Mouse (Mus musculus): Measurements from ENCODE around the gene Gm14137. TPM values are rescaled to one million over a fixed set of nuclear protein-coding genes. Genes with fewer than 3 reads are reported as not detected.

Gm14137 gene
- polyA plus RNA-seq, 1 experiment from 2014 or later = not detected

DNA sequence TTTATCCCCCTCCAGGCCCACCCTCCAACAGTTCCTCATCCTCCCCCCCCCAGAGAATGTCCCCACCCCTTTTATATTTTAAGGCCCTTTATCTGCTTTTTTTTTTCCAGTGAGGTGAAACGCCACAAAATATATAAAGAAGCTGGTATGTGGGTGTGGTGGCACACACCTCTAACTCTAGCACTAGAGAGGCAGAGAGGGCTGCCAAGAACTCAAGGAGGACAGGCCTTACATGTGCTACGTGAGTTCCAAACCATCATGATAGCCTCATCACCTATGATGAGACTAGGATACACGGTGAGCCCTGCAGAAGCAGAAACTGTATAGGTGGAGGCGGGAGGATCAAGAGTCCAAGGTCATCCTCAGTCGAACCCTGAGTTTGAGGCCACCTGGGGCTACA, 16.7 kb downstream of the Gm14137 start:
- Histone ChIP-seq H3K79me2 (ENCODE audit: inconsistent target) (peaks cover 8% of the 10 kb centered on the region; the same call in 1 of the 2 replicates), H3K27ac (no peak overlapping the region), H3K4me3 (ENCODE audit: inconsistent target) (no peak overlapping the region), H3K36me3 (ENCODE audit: inconsistent target) (peaks cover 5% of the 10 kb centered on the region; the same call in 1 of the 2 replicates)
- WGBS (ENCODE audit: missing documents) = 92% methylated on average over 5 of the region's 5 CpGs

DNA sequence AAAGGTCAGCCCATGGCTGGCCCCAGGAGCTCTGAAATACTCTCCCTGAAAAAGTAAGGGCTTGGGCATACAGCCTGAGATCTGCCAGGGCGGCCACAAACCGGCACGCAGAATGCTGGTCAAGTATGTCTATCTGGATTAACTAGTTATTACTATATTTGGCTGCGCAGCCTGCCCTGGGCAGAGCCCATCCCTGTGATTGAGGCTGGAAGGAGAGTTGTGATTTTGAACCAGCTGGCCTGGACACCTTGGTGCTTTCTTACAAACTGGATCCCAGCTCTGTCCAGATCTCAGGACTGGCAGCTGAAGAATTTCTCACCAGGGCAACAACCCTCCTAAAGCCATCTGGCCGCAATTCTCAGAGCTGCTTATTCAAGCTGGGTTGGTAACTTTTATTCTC, 19.8 kb downstream of the Gm14137 start:
- 98% methylated on average over 5 of the region's 5 CpGs for WGBS (ENCODE audit: missing documents)
- Histone ChIP-seq H3K36me3 (ENCODE audit: inconsistent target) (no peaks in the 10 kb centered on the region), H3K27ac (no peak overlapping the region), H3K79me2 (ENCODE audit: inconsistent target) (peaks cover 27% of the 10 kb centered on the region; the same call in 1 of the 2 replicates), H3K4me3 (ENCODE audit: inconsistent target) (no peak overlapping the region)

DNA sequence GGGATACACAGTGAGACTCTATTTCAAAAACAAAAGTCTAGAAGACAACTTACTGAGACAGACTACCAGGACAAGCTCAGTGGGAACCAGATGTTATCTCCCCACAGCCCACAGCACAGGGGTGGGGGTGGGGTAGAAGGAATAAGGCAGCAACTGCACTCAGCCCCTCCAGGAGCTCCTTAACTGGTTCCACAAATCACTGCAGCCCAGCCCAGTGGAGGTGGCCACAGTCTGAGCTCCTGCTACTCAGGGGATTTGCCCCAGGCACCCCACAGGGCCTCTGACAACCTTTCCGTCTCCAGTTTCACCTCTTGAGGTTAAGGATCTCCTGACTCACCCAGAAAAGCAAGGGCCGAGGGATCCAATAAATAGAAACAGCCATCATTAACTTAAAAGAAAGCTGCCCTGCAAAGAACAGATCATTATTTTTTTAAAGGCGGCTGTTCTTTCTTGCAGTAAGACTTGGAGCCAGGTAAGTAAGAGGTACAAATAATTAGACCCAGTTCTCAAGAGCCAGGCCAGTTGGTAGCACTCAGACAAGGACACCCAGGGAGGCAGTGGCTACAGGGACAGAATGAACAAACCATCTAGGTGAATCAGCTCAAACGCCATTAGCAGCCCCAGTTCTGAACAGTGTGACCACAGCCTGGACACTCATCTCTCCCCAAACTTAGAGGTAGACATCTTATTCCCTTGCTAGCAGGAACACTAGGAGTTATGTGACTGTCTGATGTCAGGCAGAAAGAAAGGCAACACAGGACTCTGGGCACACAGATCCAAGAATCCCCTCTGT, 22.2 kb downstream of the Gm14137 start:
- no peak overlapping the region for H3K27ac ChIP-seq
- no peak overlapping the region for H3K4me3 ChIP-seq (ENCODE audit: inconsistent target)
- H3K79me2 ChIP-seq (ENCODE audit: inconsistent target) = peaks cover 47% of the 10 kb centered on the region; the same call in 1 of the 2 replicates
- 92% methylated on average over 4 of the region's 4 CpGs for WGBS (ENCODE audit: missing documents)
- H3K36me3 ChIP-seq (ENCODE audit: inconsistent target) = no peaks in the 10 kb centered on the region

DNA sequence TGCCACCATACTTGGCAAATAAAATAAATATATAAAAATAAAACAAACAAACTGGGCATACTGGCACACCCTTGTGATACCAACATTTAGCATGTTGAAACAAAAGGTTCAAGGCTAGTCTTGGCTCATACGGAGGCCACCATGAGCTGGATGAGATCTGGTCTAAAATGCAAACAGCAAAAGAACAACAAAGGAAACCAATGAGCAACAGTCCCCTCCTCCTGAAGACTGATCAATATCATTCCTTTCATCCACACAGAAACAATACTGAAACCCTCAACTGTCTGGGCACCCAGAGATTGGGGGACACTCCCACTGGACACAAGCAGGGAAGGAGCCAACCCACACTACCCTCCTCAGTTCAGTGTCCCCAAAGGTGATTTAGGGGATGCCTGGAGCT, 23.2 kb downstream of the Gm14137 start:
- 89% methylated on average over 1 of the region's 1 CpGs for WGBS (ENCODE audit: missing documents)
- Histone ChIP-seq H3K4me3 (ENCODE audit: inconsistent target) (no peak overlapping the region), H3K36me3 (ENCODE audit: inconsistent target) (no peaks in the 10 kb centered on the region), H3K27ac (no peak overlapping the region), H3K79me2 (ENCODE audit: inconsistent target) (peaks cover 55% of the 10 kb centered on the region; the same call in 1 of the 2 replicates)

DNA sequence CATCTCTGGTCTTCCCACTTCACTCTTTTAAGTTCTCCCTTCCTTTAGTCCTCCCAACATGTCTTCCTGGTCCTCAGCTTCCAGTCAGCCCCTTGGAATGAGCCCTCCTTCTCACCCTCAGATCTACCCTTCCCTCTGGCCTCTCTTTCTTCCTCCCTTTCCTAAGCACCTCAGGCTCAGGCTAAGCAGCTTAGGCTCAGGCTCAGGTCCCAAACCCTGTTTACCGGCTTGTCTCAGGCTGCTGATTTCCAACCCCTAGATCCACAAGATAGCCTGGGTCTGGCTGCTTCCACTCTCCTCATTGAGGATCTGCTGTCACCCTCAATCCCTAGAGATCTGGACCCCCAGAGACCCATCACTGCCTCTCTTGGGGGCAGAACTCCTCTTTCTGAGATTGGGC, 23.7 kb downstream of the Gm14137 start:
- Histone ChIP-seq H3K79me2 (ENCODE audit: inconsistent target) (peaks cover 61% of the 10 kb centered on the region; the same call in 1 of the 2 replicates), H3K4me3 (ENCODE audit: inconsistent target) (no peak overlapping the region), H3K27ac (no peak overlapping the region), H3K36me3 (ENCODE audit: inconsistent target) (no peaks in the 10 kb centered on the region)
- WGBS (ENCODE audit: missing documents) = 100% methylated on average over 1 of the region's 1 CpGs

DNA sequence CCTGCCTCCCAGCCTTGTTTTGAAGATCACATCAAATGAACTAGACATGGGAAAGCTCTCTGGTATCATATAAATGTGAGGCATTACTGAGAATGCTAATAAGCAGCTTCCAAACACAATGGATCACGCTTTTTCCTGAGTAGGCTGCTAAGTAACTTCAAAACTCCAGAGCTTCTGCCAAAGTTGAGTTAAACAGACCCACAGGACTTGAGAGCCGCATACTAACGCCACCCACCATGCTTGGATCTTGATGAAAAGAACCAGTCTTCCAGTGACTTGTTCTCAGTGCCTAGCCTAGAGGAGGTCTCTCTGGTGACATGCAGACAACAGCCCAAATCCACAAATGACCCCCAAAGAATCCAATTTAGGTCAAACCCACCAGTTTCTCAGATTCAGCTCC, 24.6 kb downstream of the Gm14137 start:
- no peak overlapping the region for H3K4me3 ChIP-seq (ENCODE audit: inconsistent target)
- H3K36me3 ChIP-seq (ENCODE audit: inconsistent target) = no peaks in the 10 kb centered on the region
- WGBS (ENCODE audit: missing documents) = 98% methylated on average over 3 of the region's 3 CpGs
- no peak overlapping the region for H3K27ac ChIP-seq
- peaks cover 67% of the 10 kb centered on the region; the same call in 1 of the 2 replicates for H3K79me2 ChIP-seq (ENCODE audit: inconsistent target)

DNA sequence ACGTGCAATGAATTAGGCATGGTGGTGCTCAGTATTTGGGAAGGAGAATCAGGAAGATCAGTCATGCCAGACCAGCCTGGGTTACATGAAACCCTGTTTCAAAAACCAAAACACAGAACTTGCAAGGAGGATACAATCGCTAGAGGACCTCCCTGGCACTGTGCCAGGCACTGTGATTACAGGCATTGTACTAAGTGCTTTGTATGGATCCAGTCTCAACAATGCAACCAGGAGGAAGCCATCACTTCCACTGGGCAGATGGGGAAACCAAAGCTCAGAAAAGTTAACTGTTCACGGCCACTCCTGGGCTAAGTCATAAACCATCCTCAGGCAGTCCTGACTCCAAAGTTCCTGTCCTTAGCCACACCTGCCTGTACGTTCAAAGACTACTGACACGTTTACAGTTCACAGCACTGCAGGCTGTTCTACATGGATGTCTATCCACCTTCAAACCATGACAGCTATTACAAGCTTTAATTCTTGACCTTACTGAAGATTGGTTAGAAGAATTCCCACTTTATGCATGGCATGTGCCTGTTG, 28.7 kb downstream of the Gm14137 start:
- 77% methylated on average over 5 of the region's 5 CpGs for WGBS (ENCODE audit: missing documents)
- Histone ChIP-seq H3K79me2 (ENCODE audit: inconsistent target) (peaks cover 82% of the 10 kb centered on the region; the same call in 1 of the 2 replicates), H3K27ac (no peak overlapping the region), H3K36me3 (ENCODE audit: inconsistent target) (no peaks in the 10 kb centered on the region), H3K4me3 (ENCODE audit: inconsistent target) (no peak overlapping the region)

DNA sequence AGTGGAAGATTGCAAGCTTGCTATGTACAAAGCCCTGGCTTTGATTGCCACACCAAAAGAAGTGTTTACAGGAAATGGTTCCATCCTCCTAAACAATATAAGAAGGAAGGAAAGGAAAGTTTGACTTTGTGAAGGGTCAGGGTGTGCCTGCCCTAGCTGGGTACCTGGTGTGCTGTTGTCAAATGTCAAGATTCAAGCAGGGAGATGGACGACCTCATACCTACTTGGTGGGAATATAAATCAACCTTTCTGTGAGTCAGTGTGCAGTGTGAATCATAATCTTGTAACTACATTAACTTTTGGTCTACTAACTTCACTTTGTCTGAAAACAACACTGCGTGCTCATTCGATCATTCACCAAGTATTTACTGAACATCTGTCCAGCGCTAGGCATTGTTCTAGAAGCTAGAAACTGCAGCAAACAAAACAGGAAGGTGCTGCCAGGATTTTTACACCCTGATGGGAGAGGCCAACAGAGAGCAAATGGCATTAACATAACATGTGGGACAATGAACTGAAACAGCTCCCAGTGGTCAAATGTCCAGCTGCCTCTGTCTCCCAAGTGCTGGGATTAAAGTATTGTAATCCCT, 29.7 kb downstream of the Gm14137 start:
- no peak overlapping the region for H3K4me3 ChIP-seq (ENCODE audit: inconsistent target)
- 89% methylated on average over 4 of the region's 4 CpGs for WGBS (ENCODE audit: missing documents)
- no peak overlapping the region for H3K27ac ChIP-seq
- H3K36me3 ChIP-seq (ENCODE audit: inconsistent target) = no peaks in the 10 kb centered on the region
- peaks cover 83% of the 10 kb centered on the region; the same call in 1 of the 2 replicates for H3K79me2 ChIP-seq (ENCODE audit: inconsistent target)

DNA sequence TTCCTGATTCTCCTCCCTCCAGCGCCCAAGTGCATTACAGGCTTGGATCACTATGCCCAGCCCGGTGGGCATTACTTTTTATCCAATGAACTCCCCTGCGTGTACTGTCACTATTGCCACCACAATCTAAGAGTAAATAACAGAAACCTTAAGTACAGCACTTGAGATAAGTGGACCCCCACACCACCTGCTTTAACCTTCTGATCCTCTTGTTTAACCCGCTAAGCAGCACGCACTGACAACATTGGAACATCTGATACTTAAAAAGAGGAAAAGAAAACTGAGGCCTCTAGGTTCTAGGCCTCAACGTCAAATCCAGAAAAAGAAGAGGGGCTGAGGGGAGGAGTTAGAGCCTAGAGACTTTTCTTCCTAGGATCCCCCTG, 33.6 kb downstream of the Gm14137 start:
- H3K27ac ChIP-seq = peak overlapping the region; percentile 81
- 24% methylated on average over 6 of the region's 6 CpGs for WGBS (ENCODE audit: missing documents)
- H3K4me3 ChIP-seq (ENCODE audit: inconsistent target) = peak overlapping the region; percentile 92
- H3K79me2 ChIP-seq (ENCODE audit: inconsistent target) = peaks cover 54% of the 10 kb centered on the region; the same call in 1 of the 2 replicates
- H3K36me3 ChIP-seq (ENCODE audit: inconsistent target) = peaks cover 22% of the 10 kb centered on the region; the same call in 1 of the 2 replicates

DNA sequence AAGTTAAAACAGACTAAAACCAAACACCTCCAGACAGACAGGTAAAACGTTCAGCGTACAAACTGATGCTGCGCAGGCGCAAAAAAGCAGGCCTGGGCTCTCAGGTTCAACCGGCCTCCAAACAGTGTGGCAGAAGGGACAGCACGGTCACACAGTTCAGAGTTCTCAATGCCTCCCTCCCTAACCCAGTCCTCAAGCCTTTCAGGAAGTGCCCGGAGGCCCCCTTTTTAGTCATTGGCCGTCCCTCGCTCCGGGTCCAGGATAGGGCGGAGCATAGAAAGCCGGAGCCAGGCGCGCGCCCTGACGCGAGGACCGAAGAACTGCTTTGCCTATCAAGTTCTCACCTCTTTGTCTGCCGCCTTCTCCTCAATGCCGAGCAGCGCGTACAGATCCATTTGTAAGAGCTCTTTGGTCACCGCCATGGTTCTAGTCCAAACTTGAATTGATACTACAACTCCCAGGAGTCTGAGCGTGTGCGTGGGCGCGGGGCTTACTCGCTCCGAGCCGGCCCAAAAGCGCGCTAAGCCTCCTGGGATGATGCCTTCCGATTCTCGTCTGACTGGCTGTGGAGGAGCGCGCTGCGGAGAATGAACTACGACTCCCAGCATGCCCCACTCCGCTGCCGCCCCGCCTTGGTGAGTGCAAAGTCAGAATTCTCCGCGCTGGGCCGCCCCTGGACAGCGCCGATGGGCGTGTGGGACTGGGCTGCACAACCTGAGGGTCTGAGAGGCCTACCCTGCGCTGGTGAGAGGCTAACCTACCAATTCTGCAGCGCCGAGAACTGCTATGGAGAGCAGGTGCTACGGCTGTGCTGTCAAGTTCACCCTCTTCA, 34.3 kb downstream of the Gm14137 start, which contains the start of the genes Zfyve19 and Dnajc17:
Gene Zfyve19, plus strand, starts transcription at position 274 of the 832 bp plus-strand sequence.
Gene Dnajc17, minus strand, starts transcription at position 452 of the 832 bp plus-strand sequence.
- peaks cover 28% of the 10 kb centered on the region; the same call in 1 of the 2 replicates for H3K36me3 ChIP-seq (ENCODE audit: inconsistent target)
- peaks cover 48% of the 10 kb centered on the region; the same call in 1 of the 2 replicates for H3K79me2 ChIP-seq (ENCODE audit: inconsistent target)
- H3K27ac ChIP-seq = peak within 1 kb of the TSS; percentile 81
- peak within 1 kb of the TSS; percentile 92 for H3K4me3 ChIP-seq (ENCODE audit: inconsistent target)
- WGBS (ENCODE audit: missing documents) = 0% methylated on average over 51 of the region's 51 CpGs

DNA sequence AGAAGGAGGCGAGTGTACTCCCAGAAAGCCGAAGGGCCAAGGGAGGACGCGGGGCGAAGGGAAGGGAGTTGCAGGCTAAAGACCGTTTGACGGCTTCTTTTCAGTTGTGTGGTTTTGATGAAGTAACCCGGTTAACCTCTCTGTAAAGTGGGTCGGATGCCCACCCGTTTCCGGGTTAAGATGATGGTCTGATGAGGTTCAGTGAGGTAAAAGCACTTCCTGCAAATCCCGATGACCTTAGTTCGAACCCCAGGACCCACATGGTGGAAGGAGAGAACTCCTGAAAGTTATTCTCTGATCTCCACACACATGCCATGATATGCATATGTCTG, 34.8 kb downstream of the Gm14137 start:
- Histone ChIP-seq H3K4me3 (ENCODE audit: inconsistent target) (peak overlapping the region; percentile 92), H3K79me2 (ENCODE audit: inconsistent target) (peaks cover 42% of the 10 kb centered on the region; the same call in 1 of the 2 replicates), H3K27ac (peak overlapping the region; percentile 44; the same call in 1 of the 2 replicates), H3K36me3 (ENCODE audit: inconsistent target) (peaks cover 28% of the 10 kb centered on the region; the same call in 1 of the 2 replicates)
- WGBS (ENCODE audit: missing documents) = 0% methylated on average over 13 of the region's 13 CpGs

Data from macrophage (primary cell).